Comparison of ENCODE assay signal across 20 mouse cellular contexts in the genomic region with DNA sequence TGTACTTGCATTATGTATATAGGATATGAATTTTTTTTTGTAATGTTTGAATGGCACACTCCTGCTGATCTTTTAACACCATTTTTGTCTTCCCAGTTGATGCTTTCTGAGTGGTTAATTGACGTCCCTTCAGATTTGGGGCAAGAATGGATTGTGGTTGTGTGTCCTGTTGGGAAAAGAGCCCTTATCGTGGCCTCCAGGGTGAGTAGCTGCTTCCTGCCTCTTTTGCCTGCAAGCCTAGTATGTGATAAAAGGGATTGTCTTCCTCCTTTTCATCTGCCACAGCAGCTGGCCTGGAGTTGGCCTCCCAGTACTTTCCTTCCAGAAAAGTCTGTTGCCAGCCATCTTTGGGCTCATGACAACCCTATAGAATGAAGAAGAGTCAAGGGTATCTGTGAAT. TPM values are rescaled to one million over a fixed set of nuclear protein-coding genes. Genes with fewer than 3 reads are reported as not detected.
DNase-seq lines count a peak whose midpoint lies in the region; ATAC-seq and TF ChIP-seq lines count a peak whose summit lies in the region.
"Had no signal": no experiment of that assay in that cellular context is flagged by ENCODE, and none has a peak within 500 bp of the region (broad histone marks: within the 10 kb centered on the region; RNA-seq: fewer than 3 reads in every experiment).

No protein-coding gene starts in this region.

- 0 out of 2 replicates have a peak overlapping the region, but pooled peaks have one; percentile 1 for H3K27ac ChIP-seq in heart, embryonic 11.5 days (ENCODE audit: low read depth, low read length)
- peak overlapping the region; percentile 73 for H3K27ac ChIP-seq in embryonic fibroblast, embryonic 13.5 days (ENCODE audit: insufficient read depth, low read length)
- H3K27ac ChIP-seq in hindbrain, embryonic 12.5 days: no peak overlapping the region
- H3K27ac ChIP-seq: embryonic facial prominence, embryonic 13.5 days; embryonic facial prominence, embryonic 15.5 days; forebrain, embryonic 13.5 days; forebrain, embryonic 15.5 days had no signal

- no peak for DNase-seq in heart, postnatal 25 days (ENCODE audit: low spot score)
- DNase-seq in MEL-GATA-1-ER (ENCODE audit: extremely low read depth, low read depth): peak; percentile 74
- no peak for DNase-seq in frontal cortex, postnatal 36 days (ENCODE audit: low spot score in 2 of 2)
- DNase-seq: adrenal gland, adult 2 months; adrenal gland, postnatal 10 days; adrenal gland, postnatal 25 days; cerebellum, adult 11 months; cerebellum, adult 18-20 months; cerebellum, adult 8-10 months; cerebellum, adult 9-11 months; cerebellum, postnatal 25 days; embryo, embryonic 11 days; forebrain, postnatal 0 days had no signal

- H3K36me3 ChIP-seq in heart, embryonic 11.5 days (ENCODE audit: control insufficient read depth, insufficient read depth, low read length): no peaks in the 10 kb centered on the region
- peaks cover 17% of the 10 kb centered on the region for H3K36me3 ChIP-seq in hindbrain, embryonic 12.5 days

- no peak for ATAC-seq in heart, embryonic 11.5 days (replicated peaks; ENCODE audit: insufficient number of reproducible peaks, low FRiP score, low TSS enrichment)
- ATAC-seq in hindbrain, embryonic 12.5 days (ENCODE audit: low FRiP score): no peak
- ATAC-seq: forebrain, embryonic 13.5 days; forebrain, embryonic 15.5 days; forebrain, postnatal 0 days had no signal

- no peak for TF ChIP-seq POLR2A in embryonic fibroblast, embryonic 13.5 days (IDR thresholded peaks at IDR 0.05; ENCODE audit: low read depth, low read length)

- no peaks in the 10 kb centered on the region for H3K4me1 ChIP-seq in heart, embryonic 11.5 days (ENCODE audit: control insufficient read depth, insufficient read depth, low read length)
- peaks cover 9% of the 10 kb centered on the region for H3K4me1 ChIP-seq in embryonic fibroblast, embryonic 13.5 days (ENCODE audit: control insufficient read depth, insufficient read depth, low read length)
- no peaks in the 10 kb centered on the region for H3K4me1 ChIP-seq in hindbrain, embryonic 12.5 days
- H3K4me1 ChIP-seq: embryonic facial prominence, embryonic 13.5 days; embryonic facial prominence, embryonic 15.5 days; forebrain, embryonic 13.5 days; forebrain, embryonic 15.5 days had no signal

- H3K9ac ChIP-seq in heart, embryonic 11.5 days (ENCODE audit: low read depth, low read length): no peak overlapping the region
- no peak overlapping the region for H3K9ac ChIP-seq in hindbrain, embryonic 12.5 days
- H3K9ac ChIP-seq: embryonic facial prominence, embryonic 13.5 days; embryonic facial prominence, embryonic 15.5 days; forebrain, embryonic 13.5 days; forebrain, embryonic 15.5 days; forebrain, postnatal 0 days had no signal

- no peaks in the 10 kb centered on the region for H3K9me3 ChIP-seq in heart, embryonic 11.5 days (replicated peaks; ENCODE audit: control insufficient read depth, low read length)
- H3K9me3 ChIP-seq in hindbrain, embryonic 12.5 days (replicated peaks): no peaks in the 10 kb centered on the region
- H3K9me3 ChIP-seq: embryonic facial prominence, embryonic 13.5 days; embryonic facial prominence, embryonic 15.5 days; forebrain, embryonic 13.5 days; forebrain, embryonic 15.5 days had no signal

- no peaks in the 10 kb centered on the region for H3K27me3 ChIP-seq in heart, embryonic 11.5 days (ENCODE audit: control insufficient read depth, insufficient read depth, low read length)
- H3K27me3 ChIP-seq in hindbrain, embryonic 12.5 days: no peaks in the 10 kb centered on the region
- H3K27me3 ChIP-seq: embryonic facial prominence, embryonic 13.5 days; embryonic facial prominence, embryonic 15.5 days; forebrain, embryonic 13.5 days; forebrain, embryonic 15.5 days had no signal

- intact Hi-C loops in heart, postnatal 25 days (cut with DNase I): no loop called here

- H3K4me2 ChIP-seq in heart, embryonic 11.5 days: no peak overlapping the region
- no peak overlapping the region for H3K4me2 ChIP-seq in hindbrain, embryonic 12.5 days (replicated peaks)
- H3K4me2 ChIP-seq: embryonic facial prominence, embryonic 13.5 days; embryonic facial prominence, embryonic 15.5 days; forebrain, embryonic 13.5 days; forebrain, embryonic 15.5 days had no signal

- WGBS in heart, embryonic 11.5 days (ENCODE audit: insufficient replicate concordance): 52% methylated on average over 2 of the region's 2 CpGs
- 85% methylated on average over 2 of the region's 2 CpGs for WGBS in hindbrain, embryonic 12.5 days

- no peak overlapping the region for H3K4me3 ChIP-seq in heart, embryonic 11.5 days (ENCODE audit: low read depth, low read length)
- H3K4me3 ChIP-seq in embryonic fibroblast, embryonic 13.5 days (ENCODE audit: insufficient read depth, low read length): no peak overlapping the region
- no peak overlapping the region for H3K4me3 ChIP-seq in hindbrain, embryonic 12.5 days
- H3K4me3 ChIP-seq: embryonic facial prominence, embryonic 13.5 days; embryonic facial prominence, embryonic 15.5 days; forebrain, embryonic 13.5 days; forebrain, embryonic 15.5 days had no signal

- TF ChIP-seq CTCF in embryonic fibroblast, embryonic 13.5 days (IDR thresholded peaks at IDR 0.05; ENCODE audit: borderline replicate concordance, insufficient read depth, low read length): no peak

RNA-seq across cellular contexts. Expression of a gene that starts 19.5 kb away (rescaled TPM):
- polyA plus RNA-seq in heart, embryonic 11.5 days (2014; fragmentation: Nextera tagmentation; extraction: Ambion mirVana): 19.0 and 21.6 TPM in 2 replicates
- total RNA-seq in heart, postnatal 25 days (2021): 10 to 100 TPM in 1 of 2 experiments, 1 to 10 TPM in 1; 9.9 to 10.1 TPM
- polyA plus RNA-seq in embryonic fibroblast, embryonic 13.5 days (2011; ENCODE audit: insufficient read length, low read depth, missing spikeins): 14.1 and 14.5 TPM in 2 replicates
- 24.7 and 25.3 TPM in 2 replicates for polyA plus RNA-seq in hindbrain, embryonic 12.5 days (2016; fragmentation: Nextera tagmentation; extraction: Ambion mirVana)

RNA-seq across cellular contexts. Expression of a gene that starts 24.6 kb away (rescaled TPM):
- 21.9 and 22.0 TPM in 2 replicates for polyA plus RNA-seq in heart, embryonic 11.5 days (2014; fragmentation: Nextera tagmentation; extraction: Ambion mirVana)
- total RNA-seq in heart, postnatal 25 days (2021): 10 to 100 TPM; 10.0 to 10.7 TPM
- 74.5 and 79.8 TPM in 2 replicates for polyA plus RNA-seq in embryonic fibroblast, embryonic 13.5 days (2011; ENCODE audit: insufficient read length, low read depth, missing spikeins)
- polyA plus RNA-seq in hindbrain, embryonic 12.5 days (2016; fragmentation: Nextera tagmentation; extraction: Ambion mirVana): 34.0 and 34.9 TPM in 2 replicates

RNA-seq across cellular contexts. Expression of a gene that starts 32.9 kb away (rescaled TPM):
- polyA plus RNA-seq in heart, embryonic 11.5 days (2014; fragmentation: Nextera tagmentation; extraction: Ambion mirVana): 65.6 and 66.0 TPM in 2 replicates
- total RNA-seq in heart, postnatal 25 days (2021): 10 to 100 TPM; 53.2 to 54.8 TPM
- 92.7 and 107 TPM in 2 replicates for polyA plus RNA-seq in embryonic fibroblast, embryonic 13.5 days (2011; ENCODE audit: insufficient read length, low read depth, missing spikeins)
- 60.9 and 62.7 TPM in 2 replicates for polyA plus RNA-seq in hindbrain, embryonic 12.5 days (2016; fragmentation: Nextera tagmentation; extraction: Ambion mirVana)

RNA-seq across cellular contexts. Expression of a gene that starts 42.0 kb away (rescaled TPM):
- polyA plus RNA-seq in heart, embryonic 11.5 days (2014; fragmentation: Nextera tagmentation; extraction: Ambion mirVana): 4.5 and 5.2 TPM in 2 replicates
- 10 to 100 TPM in 1 of 2 experiments, 1 to 10 TPM in 1; 8.9 to 12.5 TPM for total RNA-seq in heart, postnatal 25 days (2021)
- polyA plus RNA-seq in embryonic fibroblast, embryonic 13.5 days (2011; ENCODE audit: insufficient read length, low read depth, missing spikeins): 18.1 and 20.7 TPM in 2 replicates
- polyA plus RNA-seq in hindbrain, embryonic 12.5 days (2016; fragmentation: Nextera tagmentation; extraction: Ambion mirVana): 7.2 and 7.3 TPM in 2 replicates
